Mouse (Mus musculus) spleen, adult 2 months (tissue): ENCODE measurements around the gene Acvr1.

Experiments
- CTCF ChIP-seq: fragments of 200-500 bp; IDR thresholded peaks from 2 replicates; pipeline ENCODE4 v1.5.1; 2011; ENCODE audit warnings: mild to moderate bottlenecking, inconsistent platforms; ENCODE audit not compliant: insufficient read depth, insufficient read length, insufficient replicate concordance; ENCODE audit errors: extremely low read depth
- POLR2A ChIP-seq: fragments of 200-500 bp; IDR thresholded peaks from 2 replicates; pipeline ENCODE4 v1.6.1; 2011; ENCODE audit warnings: low read depth, low read length, inconsistent platforms

GRCm38 (mm10) chr2:58557045-58557845 lies 9.7 kb downstream of the Acvr1 start:
- TF ChIP-seq CTCF (no peak), POLR2A (no peak)
